Mouse (Mus musculus) embryonic facial prominence, embryonic 10.5 days (tissue): Measurements from ENCODE around the gene Xdh. TPM values are rescaled to one million over a fixed set of nuclear protein-coding genes. Genes with fewer than 3 reads are reported as not detected.
"Not testable (repeated sequence)": the region's sequence is repeated elsewhere in the genome, so short reads cannot be mapped to it uniquely, and the experiment has no call there.

Experiments
- DNase-seq: peaks from one replicate; pipeline ENCODE4 v3.0.0-alpha.2; 2017; ENCODE audit warnings: low spot score
- H3K27ac ChIP-seq: fragments of 300-500 bp; sonication (generic); replicated peaks from 2 replicates; pipeline ENCODE4 v1.5.1; 2016; ENCODE audit warnings: mild to moderate bottlenecking
- H3K27me3 ChIP-seq: fragments of 300-500 bp; sonication (generic); replicated peaks from 2 replicates; pipeline ENCODE4 v1.6.1; 2016; ENCODE audit warnings: low read depth, mild to moderate bottlenecking; ENCODE audit not compliant: poor library complexity, severe bottlenecking
- H3K36me3 ChIP-seq: fragments of 300-500 bp; sonication (generic); replicated peaks from 2 replicates; pipeline ENCODE4 v1.6.1; 2016; ENCODE audit warnings: mild to moderate bottlenecking, moderate library complexity
- H3K4me1 ChIP-seq: fragments of 300-500 bp; sonication (generic); 2 replicates; pipeline ENCODE4 v1.6.1; 2016
- H3K4me3 ChIP-seq: fragments of 300-500 bp; sonication (generic); 2 replicates; pipeline ENCODE4 v1.5.1; 2016; ENCODE audit warnings: mild to moderate bottlenecking, moderate library complexity
- H3K9me3 ChIP-seq: fragments of 300-500 bp; sonication (generic); 2 replicates; pipeline ENCODE4 v1.6.1; 2016; ENCODE audit warnings: mild to moderate bottlenecking
- WGBS: fragments of 180-500 bp; shearing (Covaris S2); methylation state at CpG from one replicate; pipeline ENCODE4 v1.1.7; 2016; 5-methylcytosine and 5-hydroxymethylcytosine counted together
- polyA plus RNA-seq: library from polyadenylated mRNA; unstranded; fragments of >200 nt; fragmentation: Nextera tagmentation; extraction: Ambion mirVana; gene quantifications from 2 replicates; pipeline ENCODE4 v1.2.1, GENCODE M21; 2016

Xdh gene
- polyA plus RNA-seq, 1 experiment from 2014 or later: 0.26 TPM

DNA sequence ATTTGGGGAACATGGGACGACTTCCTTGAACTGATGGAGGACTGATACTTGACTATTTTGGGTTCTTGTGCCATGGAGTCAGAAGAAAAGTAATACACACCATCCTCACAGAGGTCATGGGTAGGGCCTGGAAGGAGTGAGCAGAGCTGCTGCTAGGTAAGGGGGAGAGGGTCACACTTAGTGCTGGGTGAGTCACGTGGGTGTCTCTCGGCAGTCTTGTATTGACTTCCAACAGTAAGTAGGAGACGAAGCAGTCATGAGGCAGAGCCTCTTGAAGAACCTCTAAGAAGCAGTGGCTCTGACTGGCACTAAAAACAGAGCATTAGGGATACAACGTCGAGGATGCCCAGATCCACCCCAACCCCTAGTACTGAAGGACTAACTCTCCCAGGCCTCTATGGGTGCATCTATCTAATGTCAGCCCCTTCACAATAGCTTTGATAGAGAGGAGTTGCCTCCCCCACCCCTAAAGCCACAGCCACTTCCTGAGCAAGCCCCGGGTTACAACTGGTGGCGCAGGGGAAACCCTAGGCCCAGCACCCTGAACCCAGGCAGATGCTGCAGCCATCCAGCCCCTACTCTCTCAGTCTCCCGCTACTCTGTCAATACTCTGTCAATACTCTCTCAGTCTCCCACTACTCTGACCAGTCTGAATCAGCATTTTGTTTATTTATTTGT is 80.8 kb downstream of the Xdh start:
- no peaks in the 10 kb centered on the region for H3K36me3 ChIP-seq
- no peak overlapping the region for H3K4me3 ChIP-seq
- WGBS: 92% methylated on average over 9 of the region's 9 CpGs
- H3K27me3 ChIP-seq: no peaks in the 10 kb centered on the region
- H3K4me1 ChIP-seq: no peaks in the 10 kb centered on the region
- no peaks in the 10 kb centered on the region for H3K9me3 ChIP-seq
- no peak overlapping the region for H3K27ac ChIP-seq
- no peak for DNase-seq

DNA sequence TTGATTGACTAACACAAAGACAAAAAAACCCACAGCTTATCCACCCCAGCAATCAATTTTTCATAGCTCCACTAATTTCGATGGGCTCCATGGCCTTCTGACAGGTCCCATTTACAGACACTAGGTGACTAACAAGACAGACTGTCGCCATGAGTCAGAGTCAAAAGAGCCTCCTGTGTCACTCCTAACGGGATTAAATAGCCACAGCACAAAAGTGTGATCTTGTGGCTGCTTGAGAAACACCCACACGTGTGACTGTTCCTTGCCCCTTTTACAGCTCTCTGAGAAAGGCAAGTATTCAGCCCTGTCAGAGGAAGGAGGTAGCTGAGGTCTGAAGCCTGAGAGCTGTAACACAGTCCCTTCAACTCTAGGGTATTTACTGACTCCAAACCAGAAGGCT is 96.3 kb downstream of the Xdh start:
- WGBS: 73% methylated on average over 4 of the region's 4 CpGs
- H3K27ac ChIP-seq: no peak overlapping the region
- no peak for DNase-seq

DNA sequence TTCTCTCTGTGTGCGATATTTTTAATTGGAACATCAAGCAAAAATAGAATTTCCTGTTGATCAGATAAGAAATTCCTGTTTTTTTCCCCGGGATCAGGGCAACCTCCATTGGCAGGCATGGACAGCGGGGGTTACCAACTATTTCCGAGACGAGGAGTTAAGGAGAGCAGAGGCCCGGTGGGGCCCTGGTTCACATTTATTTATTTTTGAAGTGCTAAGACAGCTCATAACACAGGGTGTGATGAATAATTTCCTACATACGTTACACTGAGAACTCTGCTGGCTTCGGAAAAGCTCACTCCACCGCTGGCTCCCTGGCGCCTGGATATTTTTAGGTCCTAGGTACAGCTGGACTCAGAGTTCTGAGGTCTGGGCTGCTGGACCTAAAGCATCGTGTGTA is 97.0 kb downstream of the Xdh start:
- no peak overlapping the region for H3K27ac ChIP-seq
- 83% methylated on average over 11 of the region's 11 CpGs for WGBS
- DNase-seq: no peak
- no peaks in the 10 kb centered on the region for H3K36me3 ChIP-seq
- H3K27me3 ChIP-seq: no peaks in the 10 kb centered on the region
- no peaks in the 10 kb centered on the region for H3K9me3 ChIP-seq
- H3K4me1 ChIP-seq: no peaks in the 10 kb centered on the region
- H3K4me3 ChIP-seq: no peak overlapping the region

More for the DNA sequence above, 96.3 kb downstream of the Xdh start:
- Histone ChIP-seq H3K4me3 (no peak overlapping the region), H3K4me1 (no peaks in the 10 kb centered on the region), H3K9me3 (no peaks in the 10 kb centered on the region), H3K27me3 (no peaks in the 10 kb centered on the region), H3K36me3 (no peaks in the 10 kb centered on the region)

DNA sequence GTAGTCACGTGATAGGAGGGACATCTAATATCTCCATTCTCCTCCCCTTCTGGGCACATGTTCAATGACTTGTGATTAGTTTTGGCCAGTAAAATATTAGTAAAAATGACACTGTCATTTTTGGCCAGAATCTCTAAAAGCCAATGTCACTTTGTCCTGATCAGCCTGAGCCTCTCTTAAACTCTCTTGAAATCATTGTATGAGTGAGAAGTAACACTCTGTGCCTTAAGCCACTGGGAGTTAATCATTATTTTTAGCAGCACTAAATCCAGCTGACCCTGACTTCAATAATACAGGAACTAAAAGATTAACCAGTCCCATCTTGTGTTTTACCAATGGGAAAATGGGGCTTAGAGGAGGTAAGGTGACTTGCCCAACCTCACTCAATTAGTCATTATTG is 102.6 kb downstream of the Xdh start:
- DNase-seq: no peak
- Histone ChIP-seq H3K27ac (no peak overlapping the region), H3K4me3 (no peak overlapping the region), H3K36me3 (no peaks in the 10 kb centered on the region), H3K27me3 (no peaks in the 10 kb centered on the region), H3K9me3 (no peaks in the 10 kb centered on the region), H3K4me1 (no peaks in the 10 kb centered on the region)
- 89% methylated on average over 1 of the region's 1 CpGs for WGBS

DNA sequence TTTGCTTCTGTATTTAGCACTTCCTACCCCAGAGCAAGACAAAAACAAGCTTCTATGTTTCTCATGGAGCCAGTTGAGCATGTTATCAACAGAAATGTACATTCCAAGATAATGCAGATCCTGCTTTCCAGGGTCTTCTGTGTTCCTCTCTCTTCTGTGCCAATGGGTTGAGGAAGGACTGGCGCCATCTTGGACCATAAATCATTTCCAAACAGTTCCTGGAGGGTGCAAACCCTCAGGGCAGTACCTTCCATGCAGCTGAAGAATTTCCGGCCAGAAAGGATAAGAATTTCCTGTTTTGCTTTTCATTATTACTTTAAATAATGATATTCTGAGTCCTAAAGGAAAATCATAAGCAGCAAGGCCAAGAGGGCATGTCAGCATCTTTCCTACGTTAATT is 104.4 kb downstream of the Xdh start:
- DNase-seq: no peak
- Histone ChIP-seq H3K4me1 (no peaks in the 10 kb centered on the region), H3K36me3 (no peaks in the 10 kb centered on the region), H3K9me3 (no peaks in the 10 kb centered on the region), H3K4me3 (no peak overlapping the region), H3K27me3 (no peaks in the 10 kb centered on the region), H3K27ac (no peak overlapping the region)
- WGBS: 77% methylated on average over 3 of the region's 3 CpGs

DNA sequence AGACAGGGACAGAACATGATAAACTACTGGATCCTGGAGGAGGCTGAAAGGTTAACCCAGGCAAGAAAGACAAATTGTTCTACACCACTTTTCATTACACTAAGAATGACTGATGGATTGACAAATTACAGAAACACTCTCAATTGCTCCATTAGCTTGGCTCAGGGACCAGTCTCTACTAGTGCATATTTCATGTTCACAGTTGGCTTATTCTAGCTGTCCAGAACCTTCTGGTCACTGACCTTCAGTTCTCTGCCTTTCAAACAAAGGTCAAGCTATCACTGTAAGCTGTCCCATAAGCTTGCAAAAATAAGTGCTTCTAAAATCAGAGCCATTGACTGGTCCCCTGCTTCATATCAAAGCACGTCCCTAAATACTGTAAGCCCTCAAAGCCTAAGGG is 107.0 kb downstream of the Xdh start:
- Histone ChIP-seq H3K4me3 (no peak overlapping the region), H3K36me3 (no peaks in the 10 kb centered on the region), H3K9me3 (no peaks in the 10 kb centered on the region), H3K27ac (no peak overlapping the region), H3K4me1 (0 out of 2 replicates have a peak, but pooled peaks cover 6% of the 10 kb centered on the region), H3K27me3 (no peaks in the 10 kb centered on the region)
- no peak for DNase-seq
- WGBS: 90% methylated on average over 1 of the region's 1 CpGs

DNA sequence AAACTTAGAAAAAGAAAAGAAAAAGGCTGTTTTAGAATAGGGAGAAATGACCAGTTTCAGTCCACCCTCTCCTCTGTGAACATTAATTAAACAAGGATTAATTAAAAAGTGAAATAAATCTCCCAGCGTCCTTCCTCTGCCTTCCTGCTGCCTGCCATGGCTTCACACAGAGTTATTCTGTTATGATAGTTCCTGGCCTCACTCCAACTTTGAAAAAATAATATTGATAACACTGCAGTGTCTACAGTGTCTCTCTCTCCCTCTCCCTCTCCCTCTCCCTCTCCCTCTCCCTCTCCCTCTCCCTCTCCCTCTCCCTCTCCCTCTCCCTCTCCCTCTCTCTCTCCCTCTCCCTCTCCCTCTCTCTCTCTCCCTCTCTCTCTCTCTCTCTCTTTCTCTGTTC is 110.1 kb downstream of the Xdh start:
- H3K27me3 ChIP-seq, H3K4me3 ChIP-seq, H3K36me3 ChIP-seq, H3K27ac ChIP-seq, H3K9me3 ChIP-seq, DNase-seq, H3K4me1 ChIP-seq: not testable (repeated sequence)
- WGBS: 67% methylated on average over 1 of the region's 1 CpGs

DNA sequence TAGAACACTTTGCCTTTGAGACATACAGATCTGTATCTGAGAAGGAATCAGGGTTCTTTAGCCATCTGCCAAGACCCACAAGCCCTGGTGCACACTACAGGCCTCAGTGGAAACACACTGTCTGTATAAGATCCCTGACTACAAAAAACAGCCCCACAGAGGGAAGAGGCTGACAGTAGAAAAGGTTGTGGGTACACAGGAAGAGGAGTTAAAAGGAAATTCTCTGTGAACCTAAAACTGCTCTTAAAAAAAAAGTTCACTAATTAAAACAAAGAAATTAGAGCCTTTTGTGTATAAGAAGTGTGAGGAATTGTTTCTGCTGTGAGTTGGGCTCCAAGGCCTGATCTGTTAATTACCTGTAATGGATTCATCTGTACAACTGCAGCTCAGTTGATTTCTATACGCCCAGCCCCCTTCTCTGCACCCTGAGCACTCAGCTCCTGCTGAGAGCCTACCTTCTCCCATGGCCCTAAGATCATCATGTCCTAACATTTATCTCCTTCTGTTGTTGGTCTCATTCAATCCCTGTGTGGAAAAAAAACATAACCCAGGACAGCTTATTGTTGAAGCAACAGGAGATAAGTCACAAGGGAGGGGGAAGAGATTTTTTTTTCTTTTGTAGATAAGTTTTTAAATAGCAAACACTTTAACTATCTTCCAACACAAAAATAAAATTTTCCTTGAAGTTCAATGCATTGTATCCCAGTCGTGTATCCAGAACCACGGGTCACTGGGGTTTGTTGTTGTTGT is 110.7 kb downstream of the Xdh start:
- DNase-seq: no peak
- no peak overlapping the region for H3K27ac ChIP-seq
- H3K4me1 ChIP-seq: 0 out of 2 replicates have a peak, but pooled peaks cover 6% of the 10 kb centered on the region
- no peaks in the 10 kb centered on the region for H3K36me3 ChIP-seq
- 66% methylated on average over 3 of the region's 3 CpGs for WGBS
- H3K4me3 ChIP-seq: no peak overlapping the region
- H3K9me3 ChIP-seq: no peaks in the 10 kb centered on the region
- H3K27me3 ChIP-seq: no peaks in the 10 kb centered on the region

DNA sequence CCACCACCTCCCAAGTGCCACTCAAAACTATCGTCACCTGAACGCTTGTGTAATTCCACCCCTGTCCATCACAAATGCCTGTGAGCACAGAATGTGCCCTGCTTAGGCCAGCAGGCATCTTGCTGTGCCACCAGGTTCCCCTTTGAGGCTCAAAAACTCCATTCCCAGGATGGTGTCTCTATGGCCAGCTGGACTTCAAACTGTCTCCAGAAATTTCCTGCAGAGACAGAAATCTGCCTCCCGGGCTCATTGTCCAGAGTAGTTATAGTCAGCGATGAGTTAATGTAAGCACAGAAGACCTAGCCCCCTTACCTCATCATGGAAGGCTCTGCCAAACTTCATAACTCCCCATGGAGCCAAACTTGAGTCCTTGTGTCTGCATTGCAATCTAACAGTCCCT is 112.8 kb downstream of the Xdh start:
- Histone ChIP-seq H3K27ac (no peak overlapping the region), H3K4me1 (0 out of 2 replicates have a peak, but pooled peaks cover 6% of the 10 kb centered on the region), H3K36me3 (no peaks in the 10 kb centered on the region), H3K4me3 (no peak overlapping the region), H3K9me3 (no peaks in the 10 kb centered on the region), H3K27me3 (no peaks in the 10 kb centered on the region)
- 94% methylated on average over 4 of the region's 4 CpGs for WGBS
- no peak for DNase-seq

DNA sequence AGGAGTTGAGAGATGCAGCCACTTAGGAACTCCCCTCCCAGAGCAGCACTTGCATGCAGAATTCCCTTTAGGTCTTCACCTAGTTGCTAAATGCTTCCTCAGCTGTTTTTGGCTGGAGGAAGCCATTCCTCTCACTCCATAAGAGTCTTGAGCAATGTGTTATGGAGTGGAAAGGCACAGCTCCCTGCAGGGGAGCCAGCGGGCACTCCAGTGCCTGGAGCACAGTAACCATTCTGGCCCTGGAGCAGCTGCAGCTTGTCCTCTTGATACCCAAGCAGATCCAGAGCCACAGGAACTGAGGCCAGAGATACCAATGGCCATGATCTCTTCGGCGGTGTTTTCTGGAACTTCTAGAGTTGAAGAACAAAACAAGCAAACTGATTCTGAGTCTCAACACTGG is 113.4 kb downstream of the Xdh start:
- H3K9me3 ChIP-seq: no peaks in the 10 kb centered on the region
- WGBS: 95% methylated on average over 3 of the region's 3 CpGs

More for the DNA sequence above, 113.4 kb downstream of the Xdh start:
- no peak overlapping the region for H3K27ac ChIP-seq
- H3K4me3 ChIP-seq: no peak overlapping the region
- 0 out of 2 replicates have a peak, but pooled peaks cover 6% of the 10 kb centered on the region for H3K4me1 ChIP-seq
- no peaks in the 10 kb centered on the region for H3K27me3 ChIP-seq
- H3K36me3 ChIP-seq: no peaks in the 10 kb centered on the region
- no peak for DNase-seq

Other genes starting within 250 kb of the Xdh start
- 1.5 and 1.9 TPM in 2 replicates for gene Galnt14, start 239.7 kb downstream of the Xdh start, polyA plus RNA-seq
- 8.9 and 9.6 TPM in 2 replicates for gene Ehd3, start 146.1 kb downstream of the Xdh start, polyA plus RNA-seq
- gene Srd5a2, start 97.7 kb upstream of the Xdh start, polyA plus RNA-seq: not detected in 2 replicates